Mouse (Mus musculus): ENCODE measurements around the gene Trdn. TPM values are rescaled to one million over a fixed set of nuclear protein-coding genes. Genes with fewer than 3 reads are reported as not detected.

The Trdn gene
- polyA plus RNA-seq, 3 experiments from 2014 or later: not detected

- no peak for ATAC-seq
Observed at GRCm38 (mm10) chr10:33375474-33376029, 295.2 kb downstream of the Trdn start.

Other genes starting within 250 kb of the Trdn start
- gene Nkain2, start 190.1 kb upstream of the Trdn start, polyA plus RNA-seq (2017; shearing (Covaris generic)): not detected

All from inflammation-experienced regulatory T-cells, adult 6 months (primary cell).